ENCODE assay signal across 20 mouse cellular contexts in the genomic region with DNA sequence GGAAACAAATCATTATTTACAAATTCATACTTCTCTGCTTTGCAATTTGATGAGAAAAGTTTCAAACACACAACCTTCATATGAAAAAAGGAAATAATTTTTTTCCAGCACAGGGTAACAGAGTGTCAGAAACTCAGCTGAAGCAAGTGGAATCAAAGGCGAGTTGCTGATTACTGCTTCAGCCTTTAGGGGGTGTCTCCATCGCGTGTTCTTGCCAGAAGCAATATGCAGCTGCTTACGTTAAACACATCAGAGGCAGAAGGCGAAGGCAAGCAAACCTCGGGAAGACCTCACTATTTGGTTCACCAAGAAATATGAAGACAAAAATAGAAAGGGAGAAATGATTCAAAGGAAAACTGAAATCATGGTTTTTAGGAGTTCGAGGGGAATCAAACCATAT. TPM values are rescaled to one million over a fixed set of nuclear protein-coding genes. Genes with fewer than 3 reads are reported as not detected.
A peak's percentile ranks its signal among the peaks of the same experiment; 100 is the strongest.
DNase-seq lines count a peak whose midpoint lies in the region; ATAC-seq and TF ChIP-seq lines count a peak whose summit lies in the region.
"Had no signal": no experiment of that assay in that cellular context is flagged by ENCODE, and none has a peak within 500 bp of the region (broad histone marks: within the 10 kb centered on the region; RNA-seq: fewer than 3 reads in every experiment).

No protein-coding gene starts in this region.

- no peak overlapping the region for H3K4me3 ChIP-seq in hindbrain, postnatal 0 days (ENCODE audit: low read length)
- no peak overlapping the region for H3K4me3 ChIP-seq in hindbrain, embryonic 12.5 days
- no peak overlapping the region for H3K4me3 ChIP-seq in midbrain, postnatal 0 days (ENCODE audit: low read depth, low read length)
- no peak overlapping the region for H3K4me3 ChIP-seq in midbrain, embryonic 10.5 days
- no peak overlapping the region for H3K4me3 ChIP-seq in hindbrain, embryonic 14.5 days (replicated peaks; ENCODE audit: low read length)
- H3K4me3 ChIP-seq: embryonic facial prominence, embryonic 12.5 days; heart, embryonic 13.5 days; hindbrain, embryonic 15.5 days; limb, embryonic 10.5 days; megakaryocyte, embryonic 14.5 days had no signal

- peak; percentile 16 to 30 for DNase-seq in cerebellum, postnatal 14 days
- DNase-seq in hindbrain, postnatal 0 days (ENCODE audit: low spot score) = peak; percentile 53
- peak; percentile 32 for DNase-seq in midbrain, postnatal 0 days (ENCODE audit: low spot score)
- DNase-seq in midbrain, embryonic 10.5 days (ENCODE audit: low spot score) = no peak
- DNase-seq in hindbrain, embryonic 14.5 days (ENCODE audit: low spot score) = no peak
- DNase-seq: cerebellum, postnatal 25 days; layer of hippocampus, postnatal 36 days; liver, postnatal 0 days; thymus, postnatal 25 days had no signal

- no peaks in the 10 kb centered on the region for H3K9me3 ChIP-seq in hindbrain, postnatal 0 days (ENCODE audit: low read length)
- no peaks in the 10 kb centered on the region for H3K9me3 ChIP-seq in hindbrain, embryonic 12.5 days (replicated peaks)
- no peaks in the 10 kb centered on the region for H3K9me3 ChIP-seq in midbrain, postnatal 0 days (ENCODE audit: low read length)
- H3K9me3 ChIP-seq in midbrain, embryonic 10.5 days (replicated peaks) = no peaks in the 10 kb centered on the region
- H3K9me3 ChIP-seq in hindbrain, embryonic 14.5 days (ENCODE audit: control insufficient read depth, low read length) = no peaks in the 10 kb centered on the region
- H3K9me3 ChIP-seq: embryonic facial prominence, embryonic 12.5 days; heart, embryonic 13.5 days; hindbrain, embryonic 15.5 days; limb, embryonic 10.5 days had no signal

- no peak overlapping the region for H3K4me2 ChIP-seq in hindbrain, postnatal 0 days (ENCODE audit: low read depth, low read length)
- no peak overlapping the region for H3K4me2 ChIP-seq in hindbrain, embryonic 12.5 days (replicated peaks)
- no peak overlapping the region for H3K4me2 ChIP-seq in midbrain, postnatal 0 days (ENCODE audit: low read depth, low read length, poor library complexity, severe bottlenecking)
- no peak overlapping the region for H3K4me2 ChIP-seq in hindbrain, embryonic 14.5 days (replicated peaks)
- H3K4me2 ChIP-seq: embryonic facial prominence, embryonic 12.5 days; heart, embryonic 13.5 days; hindbrain, embryonic 15.5 days had no signal

- H3K27me3 ChIP-seq in hindbrain, postnatal 0 days (ENCODE audit: insufficient read depth, low read length) = no peaks in the 10 kb centered on the region
- H3K27me3 ChIP-seq in hindbrain, embryonic 12.5 days = no peaks in the 10 kb centered on the region
- H3K27me3 ChIP-seq in midbrain, postnatal 0 days (ENCODE audit: insufficient read depth, low read length) = no peaks in the 10 kb centered on the region
- no peaks in the 10 kb centered on the region for H3K27me3 ChIP-seq in midbrain, embryonic 10.5 days (ENCODE audit: low read depth, poor library complexity, severe bottlenecking)
- H3K27me3 ChIP-seq in hindbrain, embryonic 14.5 days (ENCODE audit: control insufficient read depth, insufficient read depth, low read length) = no peaks in the 10 kb centered on the region
- H3K27me3 ChIP-seq: CH12.LX; embryonic facial prominence, embryonic 12.5 days; heart, embryonic 13.5 days; hindbrain, embryonic 15.5 days; megakaryocyte, embryonic 14.5 days had no signal

- no peaks in the 10 kb centered on the region for H3K36me3 ChIP-seq in hindbrain, postnatal 0 days (ENCODE audit: insufficient read depth, low read length)
- H3K36me3 ChIP-seq in hindbrain, embryonic 12.5 days = no peaks in the 10 kb centered on the region
- H3K36me3 ChIP-seq in midbrain, postnatal 0 days (ENCODE audit: insufficient read depth, low read length) = no peaks in the 10 kb centered on the region
- H3K36me3 ChIP-seq in midbrain, embryonic 10.5 days = no peaks in the 10 kb centered on the region
- no peaks in the 10 kb centered on the region for H3K36me3 ChIP-seq in hindbrain, embryonic 14.5 days (replicated peaks; ENCODE audit: control insufficient read depth, insufficient read depth)
- H3K36me3 ChIP-seq: embryonic facial prominence, embryonic 12.5 days; heart, embryonic 13.5 days; hindbrain, embryonic 15.5 days; limb, embryonic 10.5 days had no signal

- TF ChIP-seq CTCF in hindbrain, postnatal 0 days (IDR thresholded peaks at IDR 0.05; ENCODE audit: low read depth) = peak; percentile 44
- peak; percentile 35 for TF ChIP-seq CTCF in midbrain, postnatal 0 days (IDR thresholded peaks at IDR 0.05)

- no peaks in the 10 kb centered on the region for H3K4me1 ChIP-seq in hindbrain, postnatal 0 days (ENCODE audit: insufficient read depth, low read length)
- no peaks in the 10 kb centered on the region for H3K4me1 ChIP-seq in hindbrain, embryonic 12.5 days
- no peaks in the 10 kb centered on the region for H3K4me1 ChIP-seq in midbrain, postnatal 0 days (ENCODE audit: insufficient read depth, low read length)
- H3K4me1 ChIP-seq in midbrain, embryonic 10.5 days = no peaks in the 10 kb centered on the region
- H3K4me1 ChIP-seq in hindbrain, embryonic 14.5 days (replicated peaks; ENCODE audit: control insufficient read depth, insufficient read depth, low read length) = no peaks in the 10 kb centered on the region
- H3K4me1 ChIP-seq: embryonic facial prominence, embryonic 12.5 days; heart, embryonic 13.5 days; hindbrain, embryonic 15.5 days; limb, embryonic 10.5 days; megakaryocyte, embryonic 14.5 days had no signal

- ATAC-seq in cerebellum, adult (ENCODE audit: insufficient number of reproducible peaks, low FRiP score, low TSS enrichment) = no peak
- ATAC-seq in hindbrain, postnatal 0 days = no peak
- no peak for ATAC-seq in hindbrain, embryonic 12.5 days (ENCODE audit: low FRiP score)
- no peak for ATAC-seq in midbrain, postnatal 0 days (ENCODE audit: low FRiP score)
- no peak for ATAC-seq in hindbrain, embryonic 14.5 days (ENCODE audit: low FRiP score)
- ATAC-seq: intestine, postnatal 0 days; liver, postnatal 0 days had no signal

- H3K27ac ChIP-seq in hindbrain, postnatal 0 days = no peak overlapping the region
- H3K27ac ChIP-seq in hindbrain, embryonic 12.5 days = no peak overlapping the region
- no peak overlapping the region for H3K27ac ChIP-seq in midbrain, postnatal 0 days (ENCODE audit: low read depth, low read length)
- H3K27ac ChIP-seq in midbrain, embryonic 10.5 days (replicated peaks) = no peak overlapping the region
- no peak overlapping the region for H3K27ac ChIP-seq in hindbrain, embryonic 14.5 days
- H3K27ac ChIP-seq: embryonic facial prominence, embryonic 12.5 days; heart, embryonic 13.5 days; hindbrain, embryonic 15.5 days; limb, embryonic 10.5 days had no signal

- WGBS in hindbrain, postnatal 0 days = 46% methylated on average over 7 of the region's 7 CpGs
- 51% methylated on average over 7 of the region's 7 CpGs for WGBS in hindbrain, embryonic 12.5 days
- 34% methylated on average over 7 of the region's 7 CpGs for WGBS in midbrain, postnatal 0 days
- 60% methylated on average over 7 of the region's 7 CpGs for WGBS in midbrain, embryonic 10.5 days
- WGBS in hindbrain, embryonic 14.5 days = 44% methylated on average over 7 of the region's 7 CpGs

- no peak overlapping the region for H3K9ac ChIP-seq in hindbrain, postnatal 0 days (replicated peaks; ENCODE audit: low read length)
- H3K9ac ChIP-seq in hindbrain, embryonic 12.5 days = no peak overlapping the region
- no peak overlapping the region for H3K9ac ChIP-seq in midbrain, postnatal 0 days (replicated peaks; ENCODE audit: low read length, poor library complexity, severe bottlenecking)
- no peak overlapping the region for H3K9ac ChIP-seq in hindbrain, embryonic 14.5 days
- H3K9ac ChIP-seq: embryonic facial prominence, embryonic 12.5 days; heart, embryonic 13.5 days; hindbrain, embryonic 15.5 days; liver, postnatal 0 days had no signal

RNA-seq across cellular contexts. Expression of a gene that starts 29.2 kb away (rescaled TPM):
- total RNA-seq in hindbrain, postnatal 0 days (2014; rRNA removed) = 23.9 and 26.5 TPM in 2 replicates
- polyA plus RNA-seq in hindbrain, postnatal 0 days (2015; fragmentation: Nextera tagmentation; extraction: Ambion mirVana) = 6.1 and 6.3 TPM in 2 replicates
- polyA plus RNA-seq in hindbrain, embryonic 12.5 days (2016; fragmentation: Nextera tagmentation; extraction: Ambion mirVana) = 3.7 and 4.1 TPM in 2 replicates
- 22.6 and 23.1 TPM in 2 replicates for total RNA-seq in midbrain, postnatal 0 days (2014; rRNA removed)
- polyA plus RNA-seq in midbrain, postnatal 0 days (2015; fragmentation: Nextera tagmentation; extraction: Ambion mirVana) = 4.7 and 5.5 TPM in 2 replicates
- polyA plus RNA-seq in midbrain, embryonic 10.5 days (2016; fragmentation: Nextera tagmentation; extraction: Ambion mirVana) = 0.25 and 0.26 TPM in 2 replicates
- polyA plus RNA-seq in hindbrain, embryonic 14.5 days (2014; fragmentation: Nextera tagmentation; extraction: Ambion mirVana) = 7.7 and 9.5 TPM in 2 replicates
- total RNA-seq: CH12.LX; granulocyte monocyte progenitor cell, adult 5-6 weeks; MEL had no signal
- polyA plus RNA-seq: heart, embryonic 13.5 days; liver, postnatal 0 days had no signal

Comparison
In these comparisons a context has a peak if more than half of its experiments do, and no peak if none do; other contexts are left out.
1. DNase-seq: peak in cerebellum, postnatal 14 days (2 of 2), hindbrain, postnatal 0 days (single experiment) and midbrain, postnatal 0 days (single experiment); none in midbrain, embryonic 10.5 days (single experiment) and hindbrain, embryonic 14.5 days (single experiment).